In the genomic region with DNA sequence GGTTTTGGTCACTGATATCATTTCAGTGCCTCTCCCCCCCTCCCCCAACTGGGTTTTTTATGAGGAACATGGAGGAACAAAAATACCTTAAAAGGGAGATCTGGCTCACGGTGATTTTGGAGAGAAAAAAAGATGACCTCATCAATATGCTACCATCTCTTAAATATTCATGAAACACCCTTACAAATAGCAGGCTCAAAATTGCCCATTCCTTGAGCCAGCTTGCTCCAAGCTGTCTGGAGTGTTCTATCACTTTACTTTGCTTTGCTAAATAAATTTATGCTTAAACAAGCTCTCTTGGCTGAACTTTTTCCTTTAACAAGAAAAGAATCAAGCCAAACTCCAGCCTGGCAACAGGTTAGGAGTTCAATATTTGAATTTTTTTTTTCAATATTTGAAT, we compare ENCODE assay signal across 21 mouse cellular contexts.
"Had no signal": no experiment of that assay in that cellular context is flagged by ENCODE, and none has a peak within 500 bp of the region (broad histone marks: within the 10 kb centered on the region; RNA-seq: fewer than 3 reads in every experiment).

No protein-coding gene starts in this region.

- H3K36me3 ChIP-seq: lung, embryonic 15.5 days; midbrain, embryonic 10.5 days; midbrain, embryonic 12.5 days; neural tube, embryonic 13.5 days; neural tube, embryonic 15.5 days had no signal

- H3K27ac ChIP-seq: lung, embryonic 15.5 days; midbrain, embryonic 10.5 days; midbrain, embryonic 12.5 days; neural tube, embryonic 13.5 days; neural tube, embryonic 15.5 days had no signal

- H3K27me3 ChIP-seq: lung, embryonic 15.5 days; midbrain, embryonic 12.5 days; neural tube, embryonic 13.5 days; neural tube, embryonic 15.5 days had no signal

- DNase-seq: liver, postnatal 0 days; lung, adult 2 months; lung, postnatal 14 days; lung, postnatal 4 days; midbrain, embryonic 14.5 days; retina, postnatal 1 day; right cerebral cortex, adult 18-20 months; right cerebral cortex, postnatal 25 days; right cerebral cortex, postnatal 4 days; spleen, adult 18-20 months; thymus, adult 18-20 months; thymus, postnatal 14 days; thymus, postnatal 36 days had no signal

- H3K9me3 ChIP-seq: lung, embryonic 15.5 days; midbrain, embryonic 10.5 days; midbrain, embryonic 12.5 days; neural tube, embryonic 13.5 days; neural tube, embryonic 15.5 days had no signal

- H3K4me3 ChIP-seq: lung, embryonic 15.5 days; midbrain, embryonic 10.5 days; midbrain, embryonic 12.5 days; myocyte; neural tube, embryonic 13.5 days; neural tube, embryonic 15.5 days had no signal

- ATAC-seq: liver, postnatal 0 days; lung, postnatal 0 days; midbrain, embryonic 16.5 days had no signal

- H3K9ac ChIP-seq: liver, postnatal 0 days; lung, embryonic 15.5 days; midbrain, embryonic 12.5 days; neural tube, embryonic 13.5 days; neural tube, embryonic 15.5 days had no signal

- H3K4me1 ChIP-seq: lung, embryonic 15.5 days; midbrain, embryonic 10.5 days; midbrain, embryonic 12.5 days; neural tube, embryonic 13.5 days; neural tube, embryonic 15.5 days had no signal

- H3K4me2 ChIP-seq: lung, embryonic 15.5 days; midbrain, embryonic 12.5 days; neural tube, embryonic 13.5 days; neural tube, embryonic 15.5 days had no signal
